Mouse (Mus musculus): Measurements from ENCODE around the gene Mif4gd. TPM values are rescaled to one million over a fixed set of nuclear protein-coding genes. Genes with fewer than 3 reads are reported as not detected.
"Not testable (repeated sequence)": the region's sequence is repeated elsewhere in the genome, so short reads cannot be mapped to it uniquely, and the experiment has no call there.

The Mif4gd gene
- 37.5 to 42.1 TPM (median 41.2 TPM) in 3 replicates for total RNA-seq (2017)

DNA sequence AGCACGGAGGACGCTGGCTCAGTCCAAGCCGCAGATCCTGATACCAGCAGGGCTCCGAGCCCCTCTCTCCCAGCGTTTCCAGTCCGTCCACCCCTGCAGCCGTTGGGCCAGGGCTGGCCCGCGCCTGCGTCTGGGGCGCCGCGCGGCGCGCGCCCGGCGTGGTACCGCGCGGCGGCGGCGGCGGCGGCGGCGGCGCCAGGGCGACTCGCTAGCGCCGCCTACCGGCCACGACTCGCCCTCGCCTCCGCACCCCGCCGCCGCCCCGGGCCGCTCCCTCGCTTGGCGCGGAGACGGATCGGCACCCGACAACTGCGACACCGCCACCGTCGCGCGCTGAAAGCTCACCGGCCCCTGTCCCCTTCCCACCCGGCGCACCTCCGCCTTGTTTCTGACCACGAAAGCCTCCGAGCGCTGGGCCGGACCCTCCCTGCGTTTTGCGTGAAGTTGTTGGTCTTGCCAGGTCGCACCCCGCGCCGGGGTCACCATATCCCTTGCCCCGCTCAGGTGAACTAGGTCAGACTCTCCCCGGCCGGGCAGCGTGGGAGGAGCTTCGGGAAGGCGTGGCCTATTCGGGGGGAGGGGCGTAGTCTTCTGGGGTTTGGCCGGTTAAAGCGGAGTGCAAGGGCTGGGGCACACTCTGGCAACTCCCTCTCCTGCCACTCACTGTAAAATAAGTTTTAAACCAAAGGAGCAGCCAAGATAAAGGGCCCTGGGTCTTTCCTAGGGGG is at the start of gene Mif4gd:
TSS of gene Mif4gd (minus strand) at position 560 of the 728 bp plus-strand sequence.
- peak; percentile 84 for ATAC-seq (replicated peaks; ENCODE audit: insufficient number of reproducible peaks, low FRiP score, low TSS enrichment, poor library complexity, severe bottlenecking)

DNA sequence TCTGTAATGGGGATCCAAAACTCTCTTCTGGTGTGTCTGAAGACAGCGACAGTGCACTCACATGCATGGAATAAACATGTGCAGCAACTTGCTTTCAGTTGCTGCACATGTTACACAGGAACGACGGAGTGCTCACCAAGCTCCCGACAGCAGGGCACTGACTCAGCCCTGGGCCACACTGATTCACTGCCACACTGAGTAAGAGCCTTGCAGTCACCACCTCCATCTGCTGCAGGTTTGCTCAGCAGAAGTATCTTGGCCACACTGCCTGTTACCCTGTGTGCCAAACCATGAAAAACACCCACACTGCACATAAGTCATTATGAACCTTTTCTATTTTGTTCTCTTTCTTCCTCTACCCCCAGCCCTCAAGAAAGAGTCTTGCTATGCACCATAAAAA is 47.6 kb upstream of the Mif4gd start:
- ATAC-seq (replicated peaks; ENCODE audit: insufficient number of reproducible peaks, low FRiP score, low TSS enrichment, poor library complexity, severe bottlenecking): no peak

DNA sequence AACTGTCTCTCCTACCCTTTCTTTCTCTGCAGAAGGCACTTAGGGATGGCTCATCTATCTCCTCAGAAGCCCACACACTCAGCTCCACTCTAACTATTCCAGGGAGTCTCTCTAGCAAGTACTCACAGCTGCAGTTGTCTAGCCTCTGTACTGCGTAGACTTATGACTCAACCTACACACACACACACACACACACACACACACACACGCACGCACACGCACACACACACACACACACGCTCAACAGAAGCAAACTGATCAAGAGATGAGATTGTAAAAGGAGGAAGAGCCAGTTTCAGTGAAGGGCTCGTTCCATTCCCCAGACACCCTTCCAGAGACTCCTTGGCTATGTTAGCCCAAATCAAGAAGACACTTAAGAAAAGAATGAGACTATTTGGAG is 45.8 kb upstream of the Mif4gd start:
- ATAC-seq (replicated peaks; ENCODE audit: insufficient number of reproducible peaks, low FRiP score, low TSS enrichment, poor library complexity, severe bottlenecking): no peak

DNA sequence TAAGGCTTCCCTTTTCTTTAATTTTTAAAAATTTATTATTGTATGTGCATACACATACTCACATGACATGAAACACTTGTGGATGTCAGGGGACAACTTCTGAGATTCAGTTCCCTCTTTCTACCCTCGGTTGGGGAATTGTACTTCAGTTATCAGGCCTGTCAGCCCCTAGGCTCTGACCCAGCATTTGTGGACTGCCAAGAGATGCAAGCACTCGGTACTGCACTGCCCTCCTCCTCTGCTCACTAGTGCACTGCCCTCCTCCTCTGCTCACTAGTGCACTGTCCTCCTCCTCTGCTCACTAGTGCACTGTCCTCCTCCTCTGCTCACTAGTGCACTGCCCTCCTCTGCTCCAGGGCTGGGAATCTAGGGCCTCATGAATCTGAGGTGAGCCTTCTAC is 41.4 kb upstream of the Mif4gd start:
- ATAC-seq (replicated peaks; ENCODE audit: insufficient number of reproducible peaks, low FRiP score, low TSS enrichment, poor library complexity, severe bottlenecking): peak; percentile 52; the same call in 1 of the 2 replicates

DNA sequence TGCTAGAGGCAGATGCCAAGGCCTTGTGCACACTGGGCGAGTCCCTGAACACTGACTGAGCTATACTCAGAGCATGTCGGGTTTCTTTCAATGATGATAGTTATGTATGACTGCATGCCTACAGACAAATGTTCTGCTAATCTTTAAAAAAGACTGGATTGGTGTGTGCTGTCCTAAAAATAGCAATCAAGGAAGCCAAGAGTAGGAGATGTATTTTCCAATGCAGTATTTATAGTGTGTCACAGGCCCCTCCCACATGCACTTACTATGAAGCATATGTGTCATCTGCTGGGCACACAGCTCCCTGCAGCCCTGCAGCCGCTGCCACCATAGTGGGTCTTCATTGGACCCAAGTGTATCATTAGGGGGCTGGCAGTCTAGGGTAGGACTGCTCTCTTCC is 40.4 kb upstream of the Mif4gd start:
- ATAC-seq (replicated peaks; ENCODE audit: insufficient number of reproducible peaks, low FRiP score, low TSS enrichment, poor library complexity, severe bottlenecking): no peak

DNA sequence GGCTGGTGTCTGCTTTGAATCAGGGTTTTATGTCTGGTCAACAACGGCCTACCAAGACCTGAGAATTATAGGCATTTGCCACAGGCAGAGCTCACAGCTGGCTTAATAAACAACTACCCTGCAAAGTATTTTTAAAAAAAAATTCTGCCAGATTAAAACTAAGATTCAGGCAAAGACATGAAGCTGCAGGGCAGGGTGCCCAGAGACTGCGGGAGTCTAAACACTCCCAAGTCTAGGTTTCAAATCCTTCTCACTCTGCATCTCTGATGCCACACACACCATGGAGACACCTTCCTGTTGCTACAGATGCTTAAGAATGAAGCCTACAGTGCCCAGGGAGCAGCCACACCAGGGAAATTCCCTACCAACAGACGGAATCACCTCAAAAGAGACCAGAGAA is 38.9 kb upstream of the Mif4gd start:
- no peak for ATAC-seq (replicated peaks; ENCODE audit: insufficient number of reproducible peaks, low FRiP score, low TSS enrichment, poor library complexity, severe bottlenecking)

DNA sequence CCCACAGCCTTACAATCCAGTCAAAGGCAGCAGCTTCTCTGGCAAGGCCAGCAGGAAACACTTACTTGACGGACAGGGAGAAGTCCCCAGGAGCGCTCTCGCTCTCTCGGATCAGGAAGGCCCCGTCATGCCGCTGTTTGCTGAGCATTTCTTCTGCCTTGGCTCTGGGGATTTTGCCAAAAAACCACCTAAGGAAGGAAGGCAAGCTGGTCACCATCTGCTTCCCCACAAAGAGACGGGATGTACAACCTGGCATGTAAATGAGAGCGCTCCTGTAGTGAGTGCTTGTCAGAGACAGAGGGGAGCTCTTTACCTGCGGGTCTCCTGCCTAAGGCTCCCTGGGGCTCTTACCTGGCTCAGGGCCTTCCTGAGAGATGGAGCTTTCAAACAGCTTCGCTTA is 36.9 kb upstream of the Mif4gd start:
- ATAC-seq (replicated peaks; ENCODE audit: insufficient number of reproducible peaks, low FRiP score, low TSS enrichment, poor library complexity, severe bottlenecking): no peak

DNA sequence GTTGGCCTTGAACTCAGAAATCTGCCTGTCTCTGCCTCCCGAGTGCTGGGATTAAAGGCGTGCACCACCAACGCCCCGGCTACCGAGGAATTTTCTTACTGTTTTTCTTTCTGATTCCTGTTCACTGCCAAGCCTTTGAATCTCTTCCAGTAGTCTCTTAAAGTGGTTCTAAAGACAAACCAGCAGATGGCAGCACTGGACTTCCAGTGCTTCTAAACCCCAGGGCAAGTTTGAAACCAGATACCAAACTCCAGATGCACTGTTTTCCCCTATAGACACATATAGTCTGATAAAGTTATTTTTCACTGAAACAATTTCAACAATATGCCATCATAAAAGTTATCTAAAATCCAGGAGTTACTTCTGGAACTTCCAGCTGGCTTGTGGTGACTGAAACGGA is 34.7 kb upstream of the Mif4gd start:
- ATAC-seq (replicated peaks; ENCODE audit: insufficient number of reproducible peaks, low FRiP score, low TSS enrichment, poor library complexity, severe bottlenecking): no peak

DNA sequence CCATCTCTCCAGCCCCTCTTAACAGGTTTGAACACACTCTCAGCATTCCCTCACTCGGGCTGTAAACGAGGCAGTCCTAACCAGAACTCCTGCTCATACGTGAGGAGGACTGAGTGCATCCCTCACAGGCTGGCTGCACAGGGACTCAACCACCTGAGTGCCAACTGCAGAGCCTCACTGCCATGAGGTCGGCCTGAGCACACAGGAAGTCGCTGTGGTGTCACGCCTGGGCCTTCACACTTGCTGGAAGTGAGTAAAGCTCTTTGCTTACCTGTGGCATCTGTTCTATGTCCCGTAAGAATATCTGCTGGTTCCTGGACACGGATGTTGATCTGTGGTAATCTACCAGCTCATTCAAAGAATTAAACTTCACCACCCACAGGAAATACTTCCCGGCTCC is 33.7 kb upstream of the Mif4gd start:
- ATAC-seq (replicated peaks; ENCODE audit: insufficient number of reproducible peaks, low FRiP score, low TSS enrichment, poor library complexity, severe bottlenecking): no peak

DNA sequence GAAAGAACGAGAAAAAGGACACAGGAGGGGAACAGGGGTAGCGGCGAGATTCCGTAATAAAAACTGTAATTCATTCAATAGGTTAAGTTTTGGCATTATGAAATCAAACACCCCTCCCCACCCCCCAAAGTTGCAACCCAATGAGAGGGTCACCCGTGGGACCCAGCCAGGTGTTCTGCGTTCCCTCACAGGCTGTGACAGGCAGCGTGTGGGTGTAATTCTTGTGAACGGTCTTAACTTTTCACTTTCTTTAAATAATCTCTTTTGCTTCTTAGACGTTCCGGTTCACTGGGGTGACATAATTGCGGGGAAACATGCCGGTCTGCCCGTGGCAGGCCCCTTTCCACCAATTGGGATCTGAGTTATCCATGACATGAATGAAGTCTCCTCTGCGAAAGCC is 32.7 kb upstream of the Mif4gd start:
- ATAC-seq (replicated peaks; ENCODE audit: insufficient number of reproducible peaks, low FRiP score, low TSS enrichment, poor library complexity, severe bottlenecking): not testable (repeated sequence)

DNA sequence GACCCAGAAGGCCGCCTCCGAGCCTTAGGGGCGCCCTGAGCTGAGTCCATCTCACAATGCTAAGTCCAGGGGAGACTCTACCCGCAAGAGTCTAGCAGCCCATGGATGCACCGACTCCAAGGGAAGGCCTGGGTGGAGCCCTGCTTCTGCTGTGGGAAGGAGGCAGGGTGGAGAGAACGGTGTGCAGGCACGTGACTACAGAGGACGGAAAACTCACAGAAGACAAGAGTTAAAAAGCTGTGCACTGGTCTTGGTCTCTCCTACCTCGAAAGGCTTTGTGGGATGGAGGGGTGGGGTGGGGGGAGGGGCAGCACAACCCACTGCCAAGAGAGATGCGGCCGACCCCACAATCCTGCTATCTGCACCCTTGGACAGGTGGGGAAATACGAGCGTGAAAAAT is 31.5 kb upstream of the Mif4gd start:
- ATAC-seq (replicated peaks; ENCODE audit: insufficient number of reproducible peaks, low FRiP score, low TSS enrichment, poor library complexity, severe bottlenecking): no peak

DNA sequence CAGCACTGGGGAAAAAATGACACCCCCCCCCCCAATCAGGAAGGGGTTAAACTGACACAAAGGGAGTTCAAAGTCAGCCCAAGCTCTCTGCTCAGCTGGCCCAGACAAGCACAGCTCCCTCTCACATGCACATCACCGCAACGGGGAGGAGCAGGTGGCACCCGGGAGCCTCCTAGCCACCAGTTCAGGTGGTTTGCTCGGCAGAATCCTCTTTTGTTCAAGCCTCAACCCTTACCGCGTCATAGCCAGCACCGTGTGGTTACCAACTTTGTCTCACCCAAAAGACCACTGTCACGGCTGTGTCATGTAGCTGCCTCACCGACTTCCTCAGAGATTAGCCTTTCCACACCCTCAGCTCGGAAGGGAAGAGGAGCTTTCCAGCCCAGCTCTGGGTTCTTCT is 30.5 kb upstream of the Mif4gd start:
- ATAC-seq (replicated peaks; ENCODE audit: insufficient number of reproducible peaks, low FRiP score, low TSS enrichment, poor library complexity, severe bottlenecking): no peak

DNA sequence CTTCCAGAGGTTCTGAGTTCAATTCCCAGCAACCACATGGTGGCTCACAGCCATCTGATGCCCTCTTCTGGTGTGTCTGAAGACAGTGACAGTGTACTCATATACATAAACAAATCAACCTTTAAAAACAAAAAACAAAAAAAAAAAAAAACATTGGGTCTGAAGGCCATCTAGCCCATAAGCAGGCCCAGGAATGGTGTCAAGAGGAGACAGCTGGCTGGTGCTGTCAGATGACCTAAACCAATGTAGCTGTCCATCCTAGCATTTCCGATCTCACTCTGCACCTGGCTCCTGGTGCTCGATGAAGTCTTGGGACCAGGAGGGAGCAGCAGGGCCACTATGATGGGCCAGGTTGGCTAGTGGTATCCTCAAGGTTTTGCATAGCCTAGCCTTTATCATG is 29.9 kb upstream of the Mif4gd start:
- ATAC-seq (replicated peaks; ENCODE audit: insufficient number of reproducible peaks, low FRiP score, low TSS enrichment, poor library complexity, severe bottlenecking): no peak

DNA sequence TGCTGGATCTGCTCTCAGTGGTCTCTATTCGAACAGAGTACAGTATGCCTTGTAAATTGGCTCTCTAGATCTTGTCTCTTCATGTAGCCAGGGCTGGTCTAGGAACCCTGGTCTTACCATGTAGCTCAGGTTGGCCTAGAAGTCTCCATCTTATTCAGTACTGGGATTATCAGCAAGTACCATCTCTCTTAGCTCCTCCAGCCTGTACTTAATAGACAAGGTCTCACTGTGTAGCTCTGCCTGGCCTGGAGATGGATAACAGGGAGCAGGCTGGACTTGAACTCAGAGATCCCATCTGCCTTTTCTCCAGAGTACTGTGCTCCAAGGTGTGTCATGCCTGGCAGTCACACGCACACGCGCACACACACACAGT is 28.9 kb upstream of the Mif4gd start:
- no peak for ATAC-seq (replicated peaks; ENCODE audit: insufficient number of reproducible peaks, low FRiP score, low TSS enrichment, poor library complexity, severe bottlenecking)

DNA sequence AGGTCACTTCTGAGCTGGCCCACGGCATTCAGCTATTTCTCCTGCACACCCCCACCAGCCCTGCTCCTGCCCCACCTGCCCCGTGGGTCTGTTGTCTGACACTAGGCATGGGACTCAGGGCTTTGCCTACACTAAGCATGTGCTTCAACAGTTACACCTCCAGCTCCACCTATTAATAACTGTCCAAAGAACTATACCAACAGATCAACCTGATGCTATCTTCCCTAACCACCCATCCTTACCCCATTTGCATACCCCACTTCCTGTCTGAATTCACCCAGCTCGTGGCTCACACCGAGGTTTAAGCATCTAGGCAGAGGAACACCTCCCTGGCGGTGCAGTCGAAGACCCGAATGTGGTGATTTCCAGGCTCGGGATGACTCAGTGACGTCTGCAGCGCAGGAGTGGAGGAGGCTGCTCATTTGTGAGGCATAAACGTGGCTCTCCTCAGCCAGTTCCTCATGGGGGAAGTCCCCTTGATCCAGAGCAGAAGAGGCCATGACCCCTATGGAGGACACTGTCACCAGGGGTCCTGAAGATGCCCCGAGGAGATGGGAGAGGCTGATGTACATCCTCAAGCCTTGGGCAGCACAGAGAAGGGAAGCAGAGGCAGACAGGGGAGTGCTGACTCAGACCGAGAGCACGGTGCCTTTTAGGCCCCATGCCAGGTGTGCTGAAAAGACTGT is 28.4 kb upstream of the Mif4gd start:
- ATAC-seq (replicated peaks; ENCODE audit: insufficient number of reproducible peaks, low FRiP score, low TSS enrichment, poor library complexity, severe bottlenecking): peak; percentile 69

DNA sequence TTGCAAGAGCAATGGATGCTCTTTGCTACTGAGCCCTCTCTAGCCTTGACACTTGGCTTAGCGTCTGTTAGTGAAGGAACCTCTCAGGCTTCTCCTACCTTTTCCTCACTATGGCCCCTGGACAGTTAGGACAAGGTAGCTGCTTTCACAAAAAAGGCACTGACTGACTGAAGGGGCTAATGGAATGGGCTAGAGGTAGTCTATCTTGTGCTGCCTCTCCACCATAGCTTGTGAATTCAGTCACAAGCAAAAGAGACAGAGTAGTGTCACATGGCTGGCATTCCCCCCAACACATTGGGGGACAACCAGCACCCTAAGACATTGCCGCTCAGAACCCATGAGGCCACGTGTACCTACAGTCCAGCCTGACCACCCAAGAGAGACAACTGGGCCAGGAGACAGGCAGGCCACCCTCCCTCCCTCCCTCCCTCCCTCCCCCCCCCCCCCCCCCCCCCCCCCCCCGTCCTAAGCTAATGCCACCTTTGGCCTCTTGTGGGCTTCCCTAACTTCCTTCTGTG is 27.6 kb upstream of the Mif4gd start:
- no peak for ATAC-seq (replicated peaks; ENCODE audit: insufficient number of reproducible peaks, low FRiP score, low TSS enrichment, poor library complexity, severe bottlenecking)

DNA sequence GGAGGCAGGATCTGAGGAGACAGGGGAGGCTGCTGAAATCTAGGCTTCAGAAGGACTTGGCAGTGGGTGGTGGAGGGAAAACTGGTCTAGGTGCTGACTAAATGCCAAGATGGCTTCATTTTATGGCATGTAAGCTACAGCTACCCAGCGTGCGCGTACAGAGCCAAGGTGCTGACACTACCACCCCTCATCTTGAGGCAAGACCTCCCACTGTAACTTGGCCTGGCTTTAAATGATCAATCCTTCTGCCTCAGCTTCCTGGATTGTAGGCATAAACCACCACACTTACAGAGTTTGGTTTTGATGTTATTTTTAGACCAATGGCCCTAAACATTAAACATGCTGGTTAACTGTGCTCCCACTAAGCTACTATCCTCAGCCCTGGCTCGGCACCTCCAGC is 26.8 kb upstream of the Mif4gd start:
- ATAC-seq (replicated peaks; ENCODE audit: insufficient number of reproducible peaks, low FRiP score, low TSS enrichment, poor library complexity, severe bottlenecking): no peak

DNA sequence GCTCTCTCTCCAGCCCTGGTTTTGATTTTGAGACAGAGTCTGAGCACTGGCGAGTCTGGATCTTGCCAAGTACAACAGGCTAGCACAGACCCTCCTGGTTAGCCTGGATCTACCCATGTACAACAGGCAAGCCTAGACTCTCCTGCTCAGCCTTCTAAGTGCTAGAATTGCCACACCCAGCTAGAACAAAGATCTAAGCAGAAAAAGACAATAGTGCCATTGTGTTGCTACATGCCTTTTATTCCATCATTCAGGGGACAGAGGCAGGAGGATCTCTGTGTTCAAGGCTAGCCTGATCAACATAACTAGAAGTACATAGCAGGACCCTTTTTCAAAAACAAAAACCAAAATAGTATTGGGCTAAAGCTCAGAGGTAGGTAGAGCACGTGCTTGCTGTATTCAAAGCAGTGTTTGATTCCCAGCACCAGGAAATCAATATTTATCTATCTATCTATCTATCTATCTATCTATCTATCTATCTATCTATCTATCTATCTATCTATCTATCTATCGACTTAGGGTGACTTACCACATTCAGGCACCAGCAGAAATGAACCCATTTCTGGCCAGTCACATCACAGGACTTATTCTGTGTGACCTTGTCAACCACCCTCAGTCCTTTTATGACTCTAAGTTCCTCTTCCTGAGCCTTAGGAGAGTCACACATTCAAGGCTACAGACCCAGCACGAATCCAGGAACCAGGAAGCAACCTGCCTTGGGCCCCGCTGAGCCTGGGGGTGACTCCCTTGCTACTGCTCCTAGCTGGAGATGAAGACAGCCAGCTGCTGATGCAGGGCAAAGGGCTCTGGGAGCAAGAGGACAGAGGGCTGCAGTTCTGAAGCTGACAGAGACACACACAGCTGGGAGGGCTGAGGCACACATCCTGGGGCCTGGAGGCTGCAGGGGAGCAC is 26.0 kb upstream of the Mif4gd start:
- ATAC-seq (replicated peaks; ENCODE audit: insufficient number of reproducible peaks, low FRiP score, low TSS enrichment, poor library complexity, severe bottlenecking): peak; percentile 67

DNA sequence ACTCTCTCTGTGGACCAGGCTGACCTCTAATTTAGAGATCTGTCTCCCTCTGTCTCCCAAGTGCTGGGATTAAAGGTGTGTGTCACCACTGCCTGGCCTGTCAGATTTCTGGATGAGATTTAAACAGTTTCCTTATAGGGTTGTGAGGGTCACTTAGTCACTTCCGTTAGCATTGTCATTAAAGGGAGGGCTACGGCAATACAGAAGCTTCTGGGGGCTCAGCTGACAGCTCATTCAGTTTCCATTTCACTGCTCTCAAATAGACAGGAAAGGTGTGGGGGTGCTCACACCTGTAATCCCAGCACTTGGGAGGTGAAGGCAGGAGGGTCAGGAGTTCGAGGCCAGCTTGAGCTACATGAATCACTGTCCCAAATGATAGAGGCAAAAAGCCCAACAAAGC is 24.2 kb upstream of the Mif4gd start:
- no peak for ATAC-seq (replicated peaks; ENCODE audit: insufficient number of reproducible peaks, low FRiP score, low TSS enrichment, poor library complexity, severe bottlenecking)
